Mouse (Mus musculus): Measurements from ENCODE around the gene Synrg.

GRCm38 (mm10) chr11:83998993-83999392, 34.8 kb downstream of the Synrg start:
- TF ChIP-seq CTCF (IDR thresholded peaks at IDR 0.05; ENCODE audit: borderline replicate concordance, insufficient read depth, low read depth, low read length) (no peak), POLR2A (IDR thresholded peaks at IDR 0.05; ENCODE audit: borderline replicate concordance, insufficient read depth, low read length) (no peak)

Measured in cerebellum, adult 2 months (tissue).